Mouse (Mus musculus): ENCODE results near the gene Gm21440.
"Not testable (repeated sequence)": the region's sequence is repeated elsewhere in the genome, so short reads cannot be mapped to it uniquely, and the experiment has no call there.

Gene Gm21440

GRCm38 (mm10) chrY:13252091-13252490 lies at the start of gene Gm21440, which contains the start of gene Gm21454:
Gene Gm21440, plus strand, starts transcription at chrY:13252391.
Gene Gm21454, plus strand, starts transcription at chrY:13252442.
- not testable (repeated sequence) for DNase-seq (ENCODE audit: low spot score in 2 of 2)

GRCm38 (mm10) chrY:13223828-13224227 lies 28.4 kb upstream of the Gm21440 start, which contains the start of gene Gm21828:
Gene Gm21828, minus strand, starts transcription at chrY:13223928.
- not testable (repeated sequence) for DNase-seq (ENCODE audit: low spot score in 2 of 2)
